Mouse (Mus musculus) adrenal gland, postnatal 14 days (tissue): ENCODE measurements around the gene Pdzk1ip1. TPM values are rescaled to one million over a fixed set of nuclear protein-coding genes. Genes with fewer than 3 reads are reported as not detected.

Experiments
- DNase-seq: peaks from one replicate; pipeline ENCODE4 v3.0.0; 2021; ENCODE audit warnings: mixed read lengths
- total RNA-seq: library from RNA; stranded (reverse); gene quantifications from 2 replicates; pipeline ENCODE4 v1.2.3, GENCODE M21; 2021

Pdzk1ip1 gene
- total RNA-seq, 1 experiment from 2014 or later, result 2.4 TPM

GRCm38 (mm10) chr4:115075204-115075915, 13.1 kb upstream of the Pdzk1ip1 start:
- DNase-seq, result peak; percentile 38

- peak; percentile 61 for DNase-seq
These were observed 9.4 kb upstream of the Pdzk1ip1 start for GRCm38 (mm10) chr4:115078892-115079820.

DNA sequence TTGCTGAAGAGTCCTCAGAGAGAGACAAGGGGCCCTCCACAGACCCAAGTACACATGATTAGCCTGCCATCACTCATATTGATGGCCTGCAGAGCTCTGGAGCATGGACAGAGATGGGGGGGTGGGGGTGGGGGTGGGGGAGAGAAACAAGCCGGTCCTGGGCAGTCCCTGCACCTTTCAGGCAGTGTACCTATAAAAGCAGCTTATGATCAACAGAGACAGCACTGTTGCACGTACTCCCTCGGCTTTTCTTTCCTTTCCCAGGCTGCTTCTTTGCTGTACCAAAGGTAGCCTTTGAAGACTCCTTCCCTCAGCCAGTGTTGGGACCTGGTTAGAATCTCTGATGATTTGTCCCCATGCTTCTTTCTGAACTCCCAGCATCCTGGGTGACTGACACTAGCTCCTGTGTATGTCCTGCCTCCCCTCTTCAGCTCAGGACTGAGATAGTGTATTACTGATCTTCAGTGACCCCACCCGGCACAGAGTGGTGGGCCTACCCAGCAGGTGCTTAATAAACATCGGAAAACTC, 8.6 kb upstream of the Pdzk1ip1 start:
- DNase-seq, result no peak

GRCm38 (mm10) chr4:115083031-115083430, 5.5 kb upstream of the Pdzk1ip1 start:
- DNase-seq, result no peak

GRCm38 (mm10) chr4:115085522-115086095, 2.9 kb upstream of the Pdzk1ip1 start:
- DNase-seq, result peak; percentile 74

DNA sequence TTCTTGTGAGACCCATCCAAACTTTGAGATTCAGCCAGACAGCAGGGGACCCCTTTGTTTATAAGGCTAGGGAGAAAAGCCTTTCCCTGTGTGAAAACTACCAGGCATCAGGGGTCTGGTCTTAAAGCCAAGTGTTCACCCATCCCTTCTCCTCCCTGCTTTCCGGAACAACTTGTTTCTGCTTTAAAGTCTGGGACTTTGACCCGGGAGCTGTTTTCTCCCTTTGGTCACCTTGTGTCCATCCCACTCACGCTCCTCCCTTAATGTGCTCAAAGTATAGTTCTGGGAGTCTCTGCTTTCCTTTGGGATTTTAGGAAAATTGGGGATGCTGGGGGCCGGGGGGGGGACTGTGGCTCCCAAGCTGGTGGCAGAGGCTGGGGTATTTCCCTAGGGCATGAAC, 2.3 kb upstream of the Pdzk1ip1 start:
- no peak for DNase-seq

- DNase-seq, result no peak
These were observed 1.6 kb upstream of the Pdzk1ip1 start for GRCm38 (mm10) chr4:115086763-115087415.

- DNase-seq, result no peak
These were observed 2.1 kb downstream of the Pdzk1ip1 start for GRCm38 (mm10) chr4:115090592-115090991.

GRCm38 (mm10) chr4:115091806-115092205, 3.3 kb downstream of the Pdzk1ip1 start:
- no peak for DNase-seq

DNA sequence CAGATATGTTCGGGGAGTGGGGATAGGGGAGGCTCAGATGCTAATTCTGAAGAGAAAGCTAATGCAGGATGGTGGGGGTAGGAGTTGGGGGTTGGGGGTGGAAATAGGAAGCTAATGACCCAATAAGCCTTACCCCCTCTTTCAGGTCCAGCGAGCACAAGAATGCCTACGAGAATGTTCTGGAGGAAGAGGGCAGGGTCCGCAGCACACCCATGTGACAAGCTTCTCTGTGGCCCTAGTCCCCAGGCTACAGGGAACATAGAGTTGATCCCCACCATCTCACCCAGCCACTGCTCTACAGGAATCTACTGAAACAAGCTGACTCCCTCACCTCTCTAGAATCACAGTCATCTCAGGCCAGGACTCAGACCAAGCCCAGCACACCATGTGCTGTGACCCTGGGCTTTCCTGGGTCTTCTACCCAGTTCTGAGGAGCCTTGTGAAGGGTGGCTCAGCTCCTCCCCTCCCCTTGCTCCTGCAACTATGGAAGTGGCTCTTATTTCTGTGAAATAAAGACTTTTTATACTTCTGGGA, 4.9 kb downstream of the Pdzk1ip1 start:
- DNase-seq, result no peak

GRCm38 (mm10) chr4:115094056-115094455, 5.5 kb downstream of the Pdzk1ip1 start:
- no peak for DNase-seq

DNA sequence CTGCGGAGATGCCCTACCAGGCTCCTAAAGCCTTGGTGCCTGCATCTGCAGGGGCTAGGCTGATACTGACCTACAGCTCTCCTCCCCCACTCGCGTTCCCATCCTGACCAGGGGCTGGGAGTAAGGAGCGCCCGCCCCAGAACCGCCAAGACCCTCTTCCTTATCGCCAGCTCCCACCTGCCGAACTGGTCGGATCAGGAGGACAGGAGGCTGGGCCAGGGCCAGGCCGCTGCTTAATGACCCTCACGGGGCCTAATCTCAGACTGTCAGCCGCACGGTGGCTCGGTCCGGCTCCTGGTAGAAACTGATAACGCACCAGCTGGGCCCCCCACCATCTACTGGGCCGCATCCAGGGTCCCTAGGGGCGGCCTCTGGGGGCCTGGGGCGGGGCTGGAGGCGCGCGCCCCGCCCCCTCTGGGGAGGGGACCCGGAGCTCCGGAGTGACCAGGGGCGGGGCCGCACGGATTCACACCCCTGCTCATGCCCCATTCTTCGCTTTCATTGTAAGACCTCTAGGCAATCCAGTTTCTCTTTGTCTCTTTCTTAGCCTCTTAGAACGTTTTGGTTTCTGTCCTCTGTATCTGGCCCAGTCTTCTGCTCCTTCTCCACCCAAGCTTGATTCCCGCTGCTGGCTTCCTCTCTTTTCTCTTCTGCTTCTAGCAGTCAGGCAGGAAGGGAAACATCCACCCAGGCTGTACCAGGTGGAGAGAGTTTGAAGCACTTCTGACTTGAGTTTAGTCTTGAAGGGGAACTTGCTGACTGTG, 7.3 kb downstream of the Pdzk1ip1 start:
- DNase-seq, result peak; percentile 23

DNA sequence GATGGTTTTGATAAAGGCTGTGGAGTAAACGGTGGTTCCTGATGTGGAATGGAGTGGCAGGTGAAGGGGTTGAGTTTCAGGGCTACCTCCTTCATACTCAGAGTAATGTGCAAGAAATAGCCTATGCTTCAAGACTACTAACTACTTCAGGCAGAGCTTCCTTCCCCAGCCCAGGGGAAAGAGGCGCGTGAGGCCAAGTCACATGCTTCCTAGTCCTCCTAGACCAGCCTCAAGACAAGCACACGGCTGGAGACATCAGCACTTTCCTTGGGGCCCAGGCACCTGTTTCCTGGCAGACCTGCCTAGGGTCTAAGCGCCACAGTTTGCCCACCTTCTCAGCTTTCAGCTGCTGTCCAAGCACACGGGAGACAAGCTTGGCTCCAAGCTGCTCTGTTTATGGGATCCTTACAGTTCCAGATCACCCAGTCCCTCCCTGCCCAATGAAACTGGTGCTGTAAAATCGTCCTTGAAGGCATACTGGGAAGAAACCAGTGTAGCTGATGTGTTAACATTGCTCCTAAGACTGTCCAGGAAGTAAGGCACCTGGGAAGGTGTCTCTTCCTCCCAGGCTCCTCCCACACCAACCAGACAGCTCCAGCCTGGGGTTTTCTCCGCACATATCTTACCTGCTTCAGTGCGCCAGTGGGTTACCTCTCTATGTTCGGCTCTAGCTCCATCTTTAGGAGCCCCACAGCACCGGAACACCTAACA, 8.1 kb downstream of the Pdzk1ip1 start:
- no peak for DNase-seq

DNA sequence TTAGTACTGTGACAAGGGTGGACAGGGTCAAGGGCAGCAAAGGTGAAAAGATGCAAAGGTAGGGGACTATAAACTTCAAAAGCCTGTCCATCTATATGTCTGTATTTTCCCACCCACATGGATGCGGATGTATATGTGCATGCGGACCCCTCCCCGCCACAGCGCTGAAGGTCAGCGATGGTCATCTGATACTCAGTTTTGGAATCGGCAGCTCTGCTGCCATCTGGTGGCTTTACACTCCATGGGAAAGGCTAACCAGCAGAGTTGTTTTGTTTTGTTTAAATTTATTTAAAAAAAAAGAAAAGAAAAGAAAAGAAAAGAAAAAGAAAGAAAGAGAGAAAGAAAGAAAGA, 8.6 kb downstream of the Pdzk1ip1 start:
- peak; percentile 29 for DNase-seq

DNA sequence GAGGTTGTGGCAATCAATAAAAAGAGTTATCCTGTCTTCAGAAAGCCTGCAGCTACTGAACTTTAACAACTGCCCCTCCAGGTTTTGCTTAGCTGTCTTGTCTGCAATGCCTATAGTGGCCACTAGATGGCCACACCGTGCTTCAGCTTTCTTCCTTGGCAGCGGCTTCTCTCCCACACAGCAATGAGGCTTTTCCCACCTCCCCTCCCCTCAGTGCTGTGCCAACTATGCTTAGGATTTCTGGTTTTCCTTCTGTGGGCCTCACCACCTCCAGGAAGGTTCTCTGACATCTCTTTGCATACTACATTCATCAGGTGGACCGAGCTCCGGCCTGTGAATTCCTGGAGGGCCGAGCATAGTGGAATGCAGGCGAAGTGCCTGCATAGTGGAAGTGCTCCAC, 13.2 kb downstream of the Pdzk1ip1 start:
- DNase-seq, result peak; percentile 65

DNA sequence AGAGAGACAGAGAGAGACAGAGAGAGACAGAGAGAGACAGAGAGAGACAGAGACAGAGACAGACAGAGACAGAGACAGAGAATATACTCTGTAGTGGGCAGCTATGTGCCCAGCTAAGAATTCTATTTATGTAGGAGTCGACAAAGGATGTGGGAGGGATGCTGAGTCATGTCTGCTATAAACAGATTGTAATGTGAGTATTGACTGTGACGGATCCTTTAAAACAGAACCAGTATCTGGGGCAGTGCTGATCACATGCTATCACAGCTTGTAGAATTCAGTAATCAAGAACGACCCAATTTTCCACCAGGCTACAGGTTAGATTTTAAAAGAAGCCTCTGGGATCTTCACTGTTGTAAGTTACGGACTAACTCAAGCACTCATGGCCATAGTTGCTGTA, 15.0 kb downstream of the Pdzk1ip1 start:
- no peak for DNase-seq

DNA sequence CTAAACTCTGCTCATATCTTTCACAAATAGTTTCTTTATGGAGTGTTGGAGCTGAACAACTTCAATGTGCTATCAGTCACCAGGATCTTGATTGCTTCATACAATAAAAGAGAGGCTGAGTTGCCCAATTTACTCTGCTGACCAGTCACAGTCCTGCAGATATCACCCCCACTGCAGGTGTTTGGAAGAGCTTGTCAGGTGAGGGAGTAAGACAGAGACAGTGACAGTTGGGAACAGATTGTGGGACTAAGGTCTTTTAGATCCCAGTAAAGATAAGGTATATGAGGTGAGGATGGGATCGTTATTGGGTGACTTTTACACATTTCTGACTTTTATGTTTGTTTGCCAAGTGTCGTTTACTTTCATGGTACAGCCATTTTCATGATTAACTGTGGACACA, 22.7 kb downstream of the Pdzk1ip1 start:
- no peak for DNase-seq

DNA sequence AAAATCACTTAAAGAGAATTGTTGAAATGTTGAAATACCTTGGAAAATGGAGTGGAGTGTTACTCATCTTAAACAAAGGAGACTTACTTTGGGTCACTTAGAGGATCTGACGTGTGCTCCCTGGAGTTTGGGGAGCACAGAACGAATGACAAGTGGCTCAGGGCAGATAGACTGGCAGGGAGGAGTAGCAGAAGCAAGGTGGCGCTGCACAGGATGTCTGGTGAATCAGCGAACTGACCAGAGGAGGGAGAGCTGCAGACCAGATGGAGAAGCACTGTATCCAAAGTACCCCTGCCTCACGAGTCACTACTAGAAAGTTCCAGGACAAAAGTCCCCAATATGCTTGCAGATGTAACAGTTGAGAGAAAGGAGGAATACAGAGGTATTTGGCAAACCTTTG, 24.8 kb downstream of the Pdzk1ip1 start:
- DNase-seq, result no peak

GRCm38 (mm10) chr4:115119642-115120041, 31.1 kb downstream of the Pdzk1ip1 start:
- no peak for DNase-seq

GRCm38 (mm10) chr4:115121162-115121561, 32.7 kb downstream of the Pdzk1ip1 start:
- DNase-seq, result no peak

GRCm38 (mm10) chr4:115121608-115122007, 33.1 kb downstream of the Pdzk1ip1 start:
- DNase-seq, result no peak
